ENCODE assay signal across 8 mouse cellular contexts in genomic region chr11:61619356-61619755, GRCm38 (mm10). TPM values are rescaled to one million over a fixed set of nuclear protein-coding genes. Genes with fewer than 3 reads are reported as not detected.
DNase-seq lines count a peak whose midpoint lies in the region; ATAC-seq and TF ChIP-seq lines count a peak whose summit lies in the region.

No protein-coding gene starts in this region.

- ATAC-seq in heart, embryonic 13.5 days (ENCODE audit: extremely low read depth, insufficient number of reproducible peaks, low FRiP score, low TSS enrichment): no peak
- no peak for ATAC-seq in liver, postnatal 0 days
- ATAC-seq in activated CD4-positive, CD25-positive, alpha-beta regulatory T cell, adult 4 months: no peak

- 11% methylated on average over 6 of the region's 6 CpGs for WGBS in heart, embryonic 13.5 days
- WGBS in hindbrain, embryonic 10.5 days: 14% methylated on average over 6 of the region's 6 CpGs
- 13% methylated on average over 6 of the region's 6 CpGs for WGBS in liver, postnatal 0 days (ENCODE audit: insufficient replicate concordance)

- no peaks in the 10 kb centered on the region for H3K36me3 ChIP-seq in heart, embryonic 13.5 days
- no peaks in the 10 kb centered on the region for H3K36me3 ChIP-seq in MEL (ENCODE audit: control insufficient read depth in 1 of 2, insufficient read depth in 2 of 2, low read length in 2 of 2)
- no peaks in the 10 kb centered on the region for H3K36me3 ChIP-seq in hindbrain, embryonic 10.5 days
- H3K36me3 ChIP-seq in liver, postnatal 0 days (replicated peaks; ENCODE audit: insufficient read depth, low read length): no peaks in the 10 kb centered on the region

- no peak for TF ChIP-seq EP300 in MEL (IDR thresholded peaks at IDR 0.05; ENCODE audit: low read depth in 1 of 2, low read length in 2 of 2)
- no peak for TF ChIP-seq EP300 in liver, postnatal 0 days (IDR thresholded peaks at IDR 0.05; ENCODE audit: low read depth)

- peak overlapping the region; percentile 53 for H3K4me3 ChIP-seq in heart, embryonic 13.5 days
- H3K4me3 ChIP-seq in MEL (ENCODE audit: control insufficient read depth in 1 of 2, insufficient read depth in 1 of 2, low read depth in 2 of 2, low read length in 2 of 2): peak overlapping the region in 1 of 2 experiments; percentile 2; a peak in 1 of 4 replicates
- peak overlapping the region; percentile 60 for H3K4me3 ChIP-seq in hindbrain, embryonic 10.5 days
- H3K4me3 ChIP-seq in liver, postnatal 0 days (ENCODE audit: low read depth, low read length): peak overlapping the region; percentile 19; the same call in 1 of the 2 replicates

- no peaks in the 10 kb centered on the region for H3K27me3 ChIP-seq in heart, embryonic 13.5 days (replicated peaks)
- H3K27me3 ChIP-seq in MEL (ENCODE audit: control insufficient read depth in 1 of 2, insufficient read depth in 2 of 2, low read length in 2 of 2): no peaks in the 10 kb centered on the region; a peak in 1 of 4 replicates
- peaks cover 22% of the 10 kb centered on the region for H3K27me3 ChIP-seq in hindbrain, embryonic 10.5 days (ENCODE audit: insufficient read depth, poor library complexity, severe bottlenecking)
- H3K27me3 ChIP-seq in liver, postnatal 0 days (ENCODE audit: insufficient read depth, low read length): peaks cover 34% of the 10 kb centered on the region

- peak overlapping the region; percentile 79; the same call in 1 of the 2 replicates for H3K9ac ChIP-seq in heart, embryonic 13.5 days
- 0 out of 2 replicates have a peak overlapping the region, but pooled peaks have one; percentile 3 for H3K9ac ChIP-seq in MEL (ENCODE audit: control insufficient read depth, low read depth, low read length, poor library complexity, severe bottlenecking)
- H3K9ac ChIP-seq in liver, postnatal 0 days (replicated peaks): no peak overlapping the region

- no peaks in the 10 kb centered on the region for H3K9me3 ChIP-seq in heart, embryonic 13.5 days
- no peaks in the 10 kb centered on the region for H3K9me3 ChIP-seq in MEL (replicated peaks; ENCODE audit: insufficient read depth, low read length)
- no peaks in the 10 kb centered on the region for H3K9me3 ChIP-seq in hindbrain, embryonic 10.5 days
- peaks cover 9% of the 10 kb centered on the region; the same call in 1 of the 2 replicates for H3K9me3 ChIP-seq in liver, postnatal 0 days (ENCODE audit: low read length)

- H3K27ac ChIP-seq in heart, embryonic 13.5 days (replicated peaks): no peak overlapping the region
- no peak overlapping the region for H3K27ac ChIP-seq in MEL (ENCODE audit: control insufficient read depth, low read depth, low read length)
- peak overlapping the region; percentile 87 for H3K27ac ChIP-seq in hindbrain, embryonic 10.5 days
- no peak overlapping the region for H3K27ac ChIP-seq in liver, postnatal 0 days (ENCODE audit: low read depth)

- no peak for DNase-seq in heart, postnatal 10 days
- DNase-seq in MEL (ENCODE audit: low read depth, low spot score): no peak
- no peak for DNase-seq in hindbrain, embryonic 10.5 days (ENCODE audit: low spot score)
- no peak for DNase-seq in liver, postnatal 0 days
- no peak for DNase-seq in right cerebral cortex, postnatal 25 days
- no peak for DNase-seq in frontal cortex, postnatal 14 days (ENCODE audit: low spot score in 2 of 2)

- peak overlapping the region; percentile 82 for H3K4me2 ChIP-seq in heart, embryonic 13.5 days
- H3K4me2 ChIP-seq in liver, postnatal 0 days (ENCODE audit: low read depth, low read length): peak overlapping the region; percentile 52

- intact Hi-C loops in heart, postnatal 10 days (cut with DNase I): loop anchor here (5.0 kb wide), 3 partner anchors 87 to 202 kb away; no protein-coding TSS in a partner anchor

- no peak for TF ChIP-seq CTCF in MEL (IDR thresholded peaks at IDR 0.05 in 2 of 3, conservative IDR thresholded peaks at IDR 0.05 in 1 of 3; ENCODE audit: control insufficient read depth in 1 of 3, insufficient read depth in 1 of 3, low read depth in 2 of 3, low read length in 3 of 3, poor library complexity in 1 of 3, severe bottlenecking in 1 of 3)
- TF ChIP-seq CTCF in liver, postnatal 0 days (IDR thresholded peaks at IDR 0.05; ENCODE audit: low read depth): no peak

- no peaks in the 10 kb centered on the region for H3K79me2 ChIP-seq in MEL (ENCODE audit: control insufficient read depth, insufficient read depth, low read length, poor library complexity)

- no peak for TF ChIP-seq POLR2A in MEL (IDR thresholded peaks at IDR 0.05; ENCODE audit: control insufficient read depth in 1 of 2, insufficient read depth in 1 of 2, low read depth in 1 of 2, low read length in 2 of 2, poor library complexity in 1 of 2)

- TF ChIP-seq RAD21 in MEL (IDR thresholded peaks at IDR 0.05; ENCODE audit: low read depth, low read length): no peak

- H3K4me1 ChIP-seq in heart, embryonic 13.5 days: peaks cover 43% of the 10 kb centered on the region
- no peaks in the 10 kb centered on the region for H3K4me1 ChIP-seq in MEL (ENCODE audit: control insufficient read depth in 1 of 2, insufficient read depth in 2 of 2, low read length in 2 of 2)
- H3K4me1 ChIP-seq in hindbrain, embryonic 10.5 days (replicated peaks): peaks cover 37% of the 10 kb centered on the region
- peaks cover 6% of the 10 kb centered on the region; the same call in 1 of the 2 replicates for H3K4me1 ChIP-seq in liver, postnatal 0 days (ENCODE audit: insufficient read depth)

TF ChIP-seq in MEL, 35 proteins besides CTCF, POLR2A, EP300 and RAD21:
- TF ChIP-seq MYB (IDR thresholded peaks at IDR 0.05; ENCODE audit: low read depth, low read length): no peak
- no peak for TF ChIP-seq RCOR1 (IDR thresholded peaks at IDR 0.05; ENCODE audit: low read depth, low read length)
- no peak for TF ChIP-seq JUND (IDR thresholded peaks at IDR 0.05; ENCODE audit: low read depth, low read length)
- TF ChIP-seq GATA1 (IDR thresholded peaks at IDR 0.05; ENCODE audit: low read depth, low read length): no peak
- no peak for TF ChIP-seq TCF12 (IDR thresholded peaks at IDR 0.05; ENCODE audit: low read depth, low read length)
- no peak for TF ChIP-seq NRF1 (IDR thresholded peaks at IDR 0.05; ENCODE audit: insufficient read depth, low read depth, low read length, poor library complexity, severe bottlenecking)
- no peak for TF ChIP-seq POLR2AphosphoS5 (IDR thresholded peaks at IDR 0.05; ENCODE audit: borderline replicate concordance, low read depth, low read length)
- TF ChIP-seq E2F4 (IDR thresholded peaks at IDR 0.05; ENCODE audit: borderline replicate concordance, low read depth, low read length): no peak
- no peak for TF ChIP-seq TBP (IDR thresholded peaks at IDR 0.05; ENCODE audit: low read depth, low read length)
- TF ChIP-seq GABPA (IDR thresholded peaks at IDR 0.05; ENCODE audit: low read depth, low read length): no peak
- no peak for TF ChIP-seq MAZ (IDR thresholded peaks at IDR 0.05; ENCODE audit: low read depth, low read length)

RNA-seq across cellular contexts. Expression of gene Grap, which starts 33.7 kb away (rescaled TPM):
- polyA plus RNA-seq in heart, embryonic 13.5 days (2015; fragmentation: Nextera tagmentation; extraction: Ambion mirVana): 10.5 and 11.2 TPM in 2 replicates
- 10 to 100 TPM; 13.4 to 14.4 TPM for total RNA-seq in heart, postnatal 10 days (2021)
- total RNA-seq in MEL (2012; rRNA removed): 1.8 TPM in 2 replicates
- 1 to 10 TPM in 1 of 2 experiments, not detected in 1; 2.3 TPM for polyA plus RNA-seq in MEL (2012; ENCODE audit: insufficient read depth in 1 of 2, insufficient read length in 2 of 2, low read depth in 1 of 2, low replicate concordance in 2 of 2, missing spikeins in 1 of 2)
- 7.8 and 8.6 TPM in 2 replicates for polyA plus RNA-seq in hindbrain, embryonic 10.5 days (2016; fragmentation: Nextera tagmentation; extraction: Ambion mirVana)
- polyA plus RNA-seq in liver, postnatal 0 days (2015; fragmentation: Nextera tagmentation; extraction: Ambion mirVana): 6.3 and 6.7 TPM in 2 replicates
- polyA plus RNA-seq in activated CD4-positive, CD25-positive, alpha-beta regulatory T cell, adult 4 months (2017; shearing (Covaris generic)): 100 to 1,000 TPM; 171 to 177 TPM

RNA-seq across cellular contexts. Expression of gene Epn2, which starts 39.9 kb away (rescaled TPM):
- 19.8 and 20.5 TPM in 2 replicates for polyA plus RNA-seq in heart, embryonic 13.5 days (2015; fragmentation: Nextera tagmentation; extraction: Ambion mirVana)
- 10 to 100 TPM; 36.5 to 37.4 TPM for total RNA-seq in heart, postnatal 10 days (2021)
- total RNA-seq in MEL (2012; rRNA removed): 8.6 and 8.8 TPM in 2 replicates
- 10 to 100 TPM in 1 of 2 experiments, not detected in 1; 12.5 TPM for polyA plus RNA-seq in MEL (2012; ENCODE audit: insufficient read depth in 1 of 2, insufficient read length in 2 of 2, low read depth in 1 of 2, low replicate concordance in 2 of 2, missing spikeins in 1 of 2)
- 23.3 and 25.7 TPM in 2 replicates for polyA plus RNA-seq in hindbrain, embryonic 10.5 days (2016; fragmentation: Nextera tagmentation; extraction: Ambion mirVana)
- polyA plus RNA-seq in liver, postnatal 0 days (2015; fragmentation: Nextera tagmentation; extraction: Ambion mirVana): 3.1 and 3.7 TPM in 2 replicates
- under 1 TPM; 0.33 to 0.40 TPM for polyA plus RNA-seq in activated CD4-positive, CD25-positive, alpha-beta regulatory T cell, adult 4 months (2017; shearing (Covaris generic))

Comparison
In these comparisons a context has a peak if more than half of its experiments do, and no peak if none do; other contexts are left out.
1. RNA of gene Grap, which starts 33.7 kb away (polyA plus RNA-seq): 171 to 177 TPM in activated CD4-positive, CD25-positive, alpha-beta regulatory T cell, adult 4 months; 10.5 to 11.2 TPM in heart, embryonic 13.5 days, 7.8 to 8.6 TPM in hindbrain, embryonic 10.5 days, 6.3 to 6.7 TPM in liver, postnatal 0 days and 2.3 TPM in MEL; every median in the first group is over 10 times any median in the second.